Mouse (Mus musculus) ES-Bruce4 (cell line): Measurements from ENCODE around the gene Endod1. TPM values are rescaled to one million over a fixed set of nuclear protein-coding genes. Genes with fewer than 3 reads are reported as not detected.

Source experiments
- H3K27ac ChIP-seq: 2 replicates; pipeline ENCODE4 v1.5.1; 2012; ENCODE audit warnings: low read length, inconsistent platforms; ENCODE audit not compliant: insufficient read depth
- H3K27me3 ChIP-seq: 2 replicates; pipeline ENCODE4 v1.6.1; 2012; ENCODE audit warnings: mild to moderate bottlenecking, low read length, inconsistent platforms; ENCODE audit not compliant: control insufficient read depth, poor library complexity, insufficient read depth, severe bottlenecking
- H3K36me3 ChIP-seq: 2 replicates; pipeline ENCODE4 v1.6.1; 2012; ENCODE audit warnings: inconsistent platforms, mild to moderate bottlenecking, low read length, moderate library complexity; ENCODE audit not compliant: control insufficient read depth, poor library complexity, insufficient read depth, severe bottlenecking
- H3K4me1 ChIP-seq: one replicate; pipeline ENCODE4 v1.8.1; 2011; ENCODE audit warnings: low read length; ENCODE audit not compliant: control insufficient read depth, insufficient read depth
- H3K4me3 ChIP-seq: 2 replicates; pipeline ENCODE4 v1.5.1; 2011; ENCODE audit warnings: low read depth, mild to moderate bottlenecking, low read length
- H3K9ac ChIP-seq: 2 replicates; pipeline ENCODE4 v1.6.1; 2012; ENCODE audit warnings: low read depth, mild to moderate bottlenecking, inconsistent platforms; ENCODE audit not compliant: poor library complexity, severe bottlenecking
- H3K9me3 ChIP-seq: replicated peaks from 2 replicates; pipeline ENCODE4 v1.6.1; 2012; ENCODE audit warnings: mild to moderate bottlenecking, low read length, inconsistent platforms; ENCODE audit not compliant: control insufficient read depth, poor library complexity, insufficient read depth, severe bottlenecking
- CTCF ChIP-seq: IDR thresholded peaks from one replicate; pipeline ENCODE4 v1.8.1; 2011; ENCODE audit warnings: low read depth, low read length
- EP300 ChIP-seq: IDR thresholded peaks from 2 replicates; pipeline ENCODE4 v1.6.1; 2011; ENCODE audit warnings: low read depth, low read length; ENCODE audit not compliant: insufficient read depth
- POLR2A ChIP-seq: IDR thresholded peaks from one replicate; pipeline ENCODE4 v1.8.1; 2011; ENCODE audit warnings: low read length; ENCODE audit not compliant: insufficient read depth
- polyA plus RNA-seq: library from polyadenylated mRNA; stranded (reverse); fragments of >200 nt; gene quantifications from 2 replicates; pipeline ENCODE4 v1.2.4, GENCODE M21; 2011; ENCODE audit warnings: low read depth; ENCODE audit not compliant: missing spikeins, insufficient read depth, insufficient read length

Gene Endod1
- polyA plus RNA-seq, 1 experiment = 12.2 TPM

GRCm38 (mm10) chr9:14391841-14392318, 10.6 kb upstream of the Endod1 start:
- Histone ChIP-seq H3K36me3 (no peaks in the 10 kb centered on the region), H3K4me3 (no peak overlapping the region), H3K27ac (no peak overlapping the region), H3K27me3 (no peaks in the 10 kb centered on the region), H3K9me3 (no peaks in the 10 kb centered on the region), H3K4me1 (no peaks in the 10 kb centered on the region), H3K9ac (no peak overlapping the region)
- TF ChIP-seq CTCF = no peak
- TF ChIP-seq POLR2A = no peak
- TF ChIP-seq EP300 = no peak

- no peaks in the 10 kb centered on the region for H3K9me3 ChIP-seq
- H3K4me3 ChIP-seq = no peak overlapping the region
- no peaks in the 10 kb centered on the region for H3K27me3 ChIP-seq
- H3K9ac ChIP-seq = no peak overlapping the region
- H3K27ac ChIP-seq = no peak overlapping the region
- no peaks in the 10 kb centered on the region for H3K4me1 ChIP-seq
- TF ChIP-seq CTCF (no peak), EP300 (no peak), POLR2A (no peak)
- no peaks in the 10 kb centered on the region for H3K36me3 ChIP-seq
Measured at GRCm38 (mm10) chr9:14391286-14391685, 10.0 kb upstream of the Endod1 start.

- H3K9ac ChIP-seq = no peak overlapping the region
- H3K4me3 ChIP-seq = no peak overlapping the region
- H3K27me3 ChIP-seq = no peaks in the 10 kb centered on the region
- no peaks in the 10 kb centered on the region for H3K4me1 ChIP-seq
- H3K27ac ChIP-seq = no peak overlapping the region
- no peaks in the 10 kb centered on the region for H3K9me3 ChIP-seq
- no peaks in the 10 kb centered on the region for H3K36me3 ChIP-seq
- TF ChIP-seq CTCF (peak; percentile 28), EP300 (no peak), POLR2A (no peak)
Measured at GRCm38 (mm10) chr9:14390278-14390677, 9.0 kb upstream of the Endod1 start.

- Histone ChIP-seq H3K4me3 (no peak overlapping the region), H3K9ac (no peak overlapping the region), H3K4me1 (no peaks in the 10 kb centered on the region), H3K27ac (no peak overlapping the region), H3K27me3 (no peaks in the 10 kb centered on the region), H3K36me3 (no peaks in the 10 kb centered on the region), H3K9me3 (no peaks in the 10 kb centered on the region)
- TF ChIP-seq POLR2A (no peak), EP300 (no peak), CTCF (no peak)
Measured at GRCm38 (mm10) chr9:14389050-14389621, 7.8 kb upstream of the Endod1 start.

- Histone ChIP-seq H3K4me1 (no peaks in the 10 kb centered on the region), H3K36me3 (no peaks in the 10 kb centered on the region), H3K9ac (no peak overlapping the region), H3K9me3 (no peaks in the 10 kb centered on the region), H3K27ac (no peak overlapping the region), H3K4me3 (no peak overlapping the region), H3K27me3 (no peaks in the 10 kb centered on the region)
- no peak for TF ChIP-seq EP300
- no peak for TF ChIP-seq POLR2A
Measured at GRCm38 (mm10) chr9:14388001-14388400, 6.7 kb upstream of the Endod1 start.

- H3K27ac ChIP-seq = no peak overlapping the region
- no peaks in the 10 kb centered on the region for H3K36me3 ChIP-seq
- TF ChIP-seq POLR2A = no peak
- no peak for TF ChIP-seq EP300
- no peak for TF ChIP-seq CTCF
- no peaks in the 10 kb centered on the region for H3K9me3 ChIP-seq
- no peak overlapping the region for H3K4me3 ChIP-seq
- no peaks in the 10 kb centered on the region for H3K4me1 ChIP-seq
- no peak overlapping the region for H3K9ac ChIP-seq
- no peaks in the 10 kb centered on the region for H3K27me3 ChIP-seq
Measured at GRCm38 (mm10) chr9:14386831-14387230, 5.5 kb upstream of the Endod1 start.
